Mouse (Mus musculus): ENCODE data around the gene Gm28047. TPM values are rescaled to one million over a fixed set of nuclear protein-coding genes. Genes with fewer than 3 reads are reported as not detected.

Gene Gm28047
- total RNA-seq, 1 experiment from 2014 or later, result 1.7 TPM

DNA sequence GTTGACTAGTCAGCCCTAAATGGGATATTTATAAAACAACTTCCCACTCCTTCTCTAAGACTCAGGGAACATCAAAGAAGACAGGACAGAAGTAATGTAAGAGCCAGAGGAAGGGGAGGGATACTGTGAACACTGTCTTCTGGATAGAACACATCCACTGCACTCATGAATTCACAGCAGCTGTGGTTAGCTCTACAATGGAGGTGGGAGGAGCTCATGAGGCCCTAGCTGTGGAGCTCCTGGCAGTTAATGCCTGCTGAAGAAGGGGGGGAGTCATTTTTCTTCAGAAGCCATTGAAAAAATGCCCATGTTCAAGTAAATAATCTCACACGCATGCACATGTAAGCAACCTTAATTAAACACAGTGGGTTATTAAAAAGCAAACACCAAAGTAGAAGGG lies 47.9 kb downstream of the Gm28047 start:
- no peak for ATAC-seq (replicated peaks in 1 of 2; ENCODE audit: insufficient read depth in 1 of 2, low FRiP score in 2 of 2, low TSS enrichment in 1 of 2, low read depth in 1 of 2, poor library complexity in 2 of 2, severe bottlenecking in 2 of 2)

DNA sequence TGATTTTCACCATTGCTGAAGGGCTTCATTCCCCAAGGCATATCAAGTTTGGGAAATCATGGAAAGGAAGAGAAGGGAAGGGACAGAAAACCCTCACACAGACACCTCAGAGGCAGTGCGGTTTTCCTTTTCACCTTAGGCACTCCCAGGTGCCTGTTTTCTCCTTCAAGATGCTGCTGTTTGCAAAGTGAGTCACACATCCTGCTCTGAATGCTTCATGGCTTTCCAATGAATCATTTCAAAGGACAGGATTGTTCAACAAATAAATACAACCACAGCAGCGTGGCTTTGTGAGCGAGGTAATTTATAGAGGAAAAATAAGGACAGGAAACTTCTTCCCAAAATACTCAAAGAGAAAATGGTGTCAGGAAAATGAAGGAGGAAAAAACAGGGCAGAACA lies 52.8 kb downstream of the Gm28047 start:
- ATAC-seq (replicated peaks in 1 of 2; ENCODE audit: insufficient read depth in 1 of 2, low FRiP score in 2 of 2, low TSS enrichment in 1 of 2, low read depth in 1 of 2, poor library complexity in 2 of 2, severe bottlenecking in 2 of 2), result no peak

DNA sequence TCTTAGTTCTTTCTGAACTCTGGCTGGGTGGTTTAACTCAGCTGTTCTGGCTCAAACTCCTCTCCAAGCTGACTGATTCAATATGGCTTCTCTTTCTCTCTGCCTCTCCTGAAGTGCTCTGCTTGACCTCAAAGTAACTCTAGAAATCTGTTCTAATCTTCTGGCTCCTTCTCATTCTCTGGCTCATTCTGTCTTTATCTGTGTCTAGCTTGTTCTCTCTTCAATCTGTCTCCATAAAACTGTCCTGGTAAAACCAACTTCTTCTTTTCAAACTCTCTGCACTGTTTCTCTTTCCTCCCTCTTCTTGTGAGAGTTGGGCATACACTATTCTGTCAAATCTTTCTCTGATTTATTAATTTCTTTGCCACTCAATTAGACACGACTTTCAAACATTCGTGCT lies 57.0 kb downstream of the Gm28047 start:
- ATAC-seq (replicated peaks in 1 of 2; ENCODE audit: insufficient read depth in 1 of 2, low FRiP score in 2 of 2, low TSS enrichment in 1 of 2, low read depth in 1 of 2, poor library complexity in 2 of 2, severe bottlenecking in 2 of 2), result no peak

DNA sequence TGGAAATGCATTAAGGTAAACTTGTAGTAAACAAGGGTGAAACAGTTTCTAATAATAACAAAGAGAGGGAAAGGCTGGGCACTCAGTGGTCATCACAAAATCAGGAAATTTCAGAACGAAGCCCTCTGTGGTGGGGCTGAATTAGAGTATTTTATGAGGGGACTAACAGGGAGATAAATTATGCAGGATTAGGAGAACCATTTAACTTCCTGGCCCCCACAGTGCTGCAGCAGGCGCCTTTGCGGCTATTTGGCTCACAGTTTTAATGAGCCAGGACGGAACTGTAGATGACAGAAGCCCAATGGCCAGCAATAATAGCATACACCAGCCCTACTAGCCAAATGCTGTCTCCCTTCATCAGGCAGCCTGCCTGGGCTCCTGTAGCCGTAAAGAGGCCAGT lies 61.2 kb downstream of the Gm28047 start:
- no peak for ATAC-seq (replicated peaks in 1 of 2; ENCODE audit: insufficient read depth in 1 of 2, low FRiP score in 2 of 2, low TSS enrichment in 1 of 2, low read depth in 1 of 2, poor library complexity in 2 of 2, severe bottlenecking in 2 of 2)

DNA sequence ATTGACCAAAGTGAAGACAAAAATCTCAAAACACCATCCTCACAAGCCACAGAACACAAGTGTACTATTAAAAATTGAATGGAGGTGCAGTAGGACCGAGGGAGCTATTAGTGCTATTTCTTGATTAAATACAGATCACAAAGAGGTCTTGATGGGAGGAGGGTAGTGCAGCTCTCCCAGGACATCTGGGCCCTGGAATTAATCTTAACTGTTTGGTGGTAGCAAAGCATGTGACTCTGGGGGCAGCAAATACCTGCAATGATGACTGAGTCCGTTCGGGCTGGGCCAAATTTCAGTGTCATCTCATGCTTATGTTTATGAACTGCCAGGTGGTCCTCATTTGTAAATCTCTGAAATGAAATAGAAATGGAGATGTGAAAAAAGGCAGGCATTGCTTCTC lies 61.8 kb downstream of the Gm28047 start:
- ATAC-seq (replicated peaks in 1 of 2; ENCODE audit: insufficient read depth in 1 of 2, low FRiP score in 2 of 2, low TSS enrichment in 1 of 2, low read depth in 1 of 2, poor library complexity in 2 of 2, severe bottlenecking in 2 of 2), result no peak

DNA sequence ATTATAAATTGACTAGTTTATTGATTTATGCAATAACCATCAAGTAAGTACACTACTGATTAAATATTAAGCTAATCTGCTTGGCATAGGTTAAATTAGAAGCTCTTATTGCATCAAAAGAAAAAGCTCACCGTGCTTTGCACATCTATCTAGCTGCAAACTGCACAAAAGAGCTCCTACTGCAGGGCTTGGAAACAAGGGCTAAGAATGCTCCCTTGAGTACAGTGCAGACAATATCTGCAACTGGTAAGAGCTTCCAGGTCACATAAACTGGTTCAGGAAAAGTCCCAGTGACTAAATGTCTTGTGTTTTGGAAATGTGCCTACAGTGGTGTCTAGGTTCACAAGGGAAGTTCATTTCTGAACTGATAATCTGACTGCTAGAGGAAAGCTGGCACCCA lies 62.4 kb downstream of the Gm28047 start:
- ATAC-seq (replicated peaks in 1 of 2; ENCODE audit: insufficient read depth in 1 of 2, low FRiP score in 2 of 2, low TSS enrichment in 1 of 2, low read depth in 1 of 2, poor library complexity in 2 of 2, severe bottlenecking in 2 of 2), result no peak

DNA sequence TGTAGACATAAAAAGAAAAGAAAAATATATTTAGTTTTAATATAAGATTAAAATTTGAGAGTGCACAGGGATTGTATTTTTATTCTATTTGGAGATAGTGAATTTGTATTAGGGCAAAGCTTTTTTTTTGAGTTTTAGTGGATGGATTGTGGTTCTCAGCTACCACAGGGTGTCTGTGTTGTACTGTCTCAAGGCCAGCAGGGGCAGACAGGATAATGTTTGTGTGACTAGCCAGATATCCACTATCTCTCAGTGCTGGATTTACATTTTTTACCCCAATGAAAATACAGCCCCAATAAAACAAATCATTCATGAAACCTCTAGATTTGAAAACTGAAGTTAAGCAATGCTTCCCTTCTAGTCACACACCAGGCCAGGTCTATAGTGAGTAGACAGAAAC lies 67.3 kb downstream of the Gm28047 start:
- no peak for ATAC-seq (replicated peaks in 1 of 2; ENCODE audit: insufficient read depth in 1 of 2, low FRiP score in 2 of 2, low TSS enrichment in 1 of 2, low read depth in 1 of 2, poor library complexity in 2 of 2, severe bottlenecking in 2 of 2)

DNA sequence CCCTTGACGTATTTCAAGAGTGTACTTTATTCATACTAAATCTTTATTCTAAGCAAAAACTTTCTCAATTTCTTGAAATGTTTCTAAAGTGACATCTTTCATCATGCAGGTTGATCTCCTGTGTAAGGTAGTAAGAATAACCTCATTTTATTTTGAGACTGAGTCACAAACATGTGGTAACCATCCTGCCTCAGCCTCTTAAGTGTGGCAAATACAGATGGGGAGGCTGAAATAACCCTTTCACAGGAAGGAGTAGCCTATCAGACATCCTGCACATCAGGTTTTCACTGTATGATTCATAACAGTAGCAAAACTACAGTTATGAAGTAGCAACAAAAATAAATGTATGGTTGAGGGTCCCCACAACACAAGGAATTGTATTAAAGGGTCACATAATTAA lies 69.3 kb downstream of the Gm28047 start:
- ATAC-seq (replicated peaks in 1 of 2; ENCODE audit: insufficient read depth in 1 of 2, low FRiP score in 2 of 2, low TSS enrichment in 1 of 2, low read depth in 1 of 2, poor library complexity in 2 of 2, severe bottlenecking in 2 of 2), result no peak

DNA sequence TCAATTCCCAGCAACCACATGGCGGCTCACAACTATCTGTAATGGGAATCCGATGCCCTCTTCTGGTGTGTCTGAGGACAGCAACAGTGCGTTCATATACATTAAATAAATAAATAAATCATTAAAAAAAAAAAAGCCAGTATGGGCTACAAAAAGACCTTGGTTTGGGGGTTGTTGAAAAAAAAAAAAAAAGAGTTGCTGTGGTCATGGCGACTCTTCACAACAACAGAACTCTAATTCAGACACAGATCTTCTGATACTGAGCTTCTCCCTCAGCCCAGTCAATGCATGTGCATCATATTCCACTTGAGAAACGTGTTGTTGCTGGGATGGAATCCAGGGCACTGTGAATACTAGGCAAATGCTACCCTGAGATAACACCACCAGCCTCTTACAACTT lies 72.3 kb downstream of the Gm28047 start:
- no peak for ATAC-seq (replicated peaks in 1 of 2; ENCODE audit: insufficient read depth in 1 of 2, low FRiP score in 2 of 2, low TSS enrichment in 1 of 2, low read depth in 1 of 2, poor library complexity in 2 of 2, severe bottlenecking in 2 of 2)

DNA sequence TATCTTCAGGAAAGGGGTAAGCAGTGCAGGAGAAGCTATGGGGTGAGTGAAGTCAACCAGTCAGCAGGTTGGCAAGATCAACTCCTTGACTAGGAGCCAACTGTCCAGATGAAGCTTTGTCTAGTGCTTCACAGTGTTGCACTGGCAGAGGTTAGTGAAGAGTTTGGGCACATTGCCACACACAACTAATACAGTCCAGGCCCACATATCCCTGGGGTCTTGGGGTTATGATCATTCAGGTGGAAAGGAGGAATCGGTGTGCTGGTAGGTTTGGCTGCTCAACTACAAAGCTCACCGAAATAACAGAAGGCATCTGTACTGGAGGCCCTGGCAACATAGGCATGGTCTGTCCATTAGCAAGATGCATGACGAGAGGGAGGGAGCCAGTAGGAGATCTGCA lies 77.4 kb downstream of the Gm28047 start:
- ATAC-seq (replicated peaks in 1 of 2; ENCODE audit: insufficient read depth in 1 of 2, low FRiP score in 2 of 2, low TSS enrichment in 1 of 2, low read depth in 1 of 2, poor library complexity in 2 of 2, severe bottlenecking in 2 of 2), result no peak

DNA sequence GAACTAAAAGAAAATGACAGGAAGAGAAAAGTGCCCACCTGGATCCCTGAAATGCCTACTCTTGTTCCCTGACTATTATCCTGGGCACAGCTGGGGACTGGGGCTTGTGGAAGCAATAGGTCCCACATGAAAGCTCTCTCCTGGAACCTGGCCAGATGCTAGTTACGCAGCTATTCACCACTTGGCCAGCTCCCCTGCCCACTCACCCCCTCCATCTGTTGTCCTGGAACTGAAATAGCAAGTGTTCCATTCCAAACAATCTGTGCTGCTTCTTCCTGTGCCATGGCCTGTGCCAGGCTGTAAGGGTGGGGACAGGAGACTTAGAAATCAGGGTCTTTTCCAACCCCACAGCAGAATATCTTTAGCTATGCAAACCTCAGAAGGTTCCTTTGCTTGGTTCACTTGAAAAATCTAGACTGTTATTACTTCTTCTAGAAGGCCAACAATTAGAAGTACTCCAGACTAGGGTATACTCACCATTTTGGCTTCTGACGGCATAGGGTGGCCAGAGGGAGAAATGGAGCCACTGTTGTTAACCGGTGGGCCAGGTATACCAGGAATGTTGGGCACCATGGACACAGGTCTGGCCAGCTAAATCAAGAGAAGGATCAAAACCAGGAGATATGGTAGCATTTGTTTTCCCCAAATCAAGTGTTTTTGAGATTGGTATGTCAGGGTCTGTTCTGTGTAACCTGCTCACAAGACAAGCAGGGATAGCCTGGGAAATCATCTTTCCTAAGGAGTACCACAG lies 78.0 kb downstream of the Gm28047 start:
- ATAC-seq (replicated peaks in 1 of 2; ENCODE audit: insufficient read depth in 1 of 2, low FRiP score in 2 of 2, low TSS enrichment in 1 of 2, low read depth in 1 of 2, poor library complexity in 2 of 2, severe bottlenecking in 2 of 2), result no peak

DNA sequence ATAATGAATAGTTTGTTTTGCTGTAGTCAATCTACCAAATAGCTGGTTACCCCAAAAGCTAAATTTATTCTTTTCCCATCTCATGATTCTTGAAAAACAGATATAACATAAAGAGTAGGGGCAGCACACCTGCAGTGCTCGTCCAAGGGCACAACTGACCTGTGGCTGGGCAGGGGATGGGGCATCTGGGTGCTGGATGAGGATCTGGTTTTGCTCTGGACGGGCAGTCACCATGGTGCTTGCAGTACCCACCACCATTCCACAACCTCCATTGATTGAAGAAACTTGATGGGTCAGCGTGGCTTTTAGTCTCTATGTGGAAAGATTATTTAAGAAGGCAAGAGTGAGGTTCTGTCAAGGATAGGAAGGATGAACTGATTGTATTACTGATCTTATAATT lies 78.6 kb downstream of the Gm28047 start:
- no peak for ATAC-seq (replicated peaks in 1 of 2; ENCODE audit: insufficient read depth in 1 of 2, low FRiP score in 2 of 2, low TSS enrichment in 1 of 2, low read depth in 1 of 2, poor library complexity in 2 of 2, severe bottlenecking in 2 of 2)

DNA sequence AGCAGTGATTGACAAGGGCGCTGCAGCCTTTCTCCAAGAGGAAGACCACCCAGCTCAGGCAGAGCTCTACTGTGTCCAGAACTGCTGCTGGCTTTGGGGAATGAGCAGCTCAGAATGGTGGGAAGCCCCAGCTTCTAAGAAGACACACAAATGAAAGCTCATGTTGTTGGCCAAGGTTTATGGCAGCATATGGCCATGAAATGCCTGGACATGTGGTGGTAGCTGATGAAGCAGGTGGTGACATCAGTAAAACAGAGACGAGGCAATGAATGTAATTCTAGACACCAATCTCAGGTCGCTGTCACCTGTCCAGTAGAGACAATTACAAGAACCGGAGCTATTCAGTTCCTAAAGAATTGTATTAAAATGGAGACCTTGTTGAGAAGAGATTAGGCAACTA lies 80.1 kb downstream of the Gm28047 start:
- no peak for ATAC-seq (replicated peaks in 1 of 2; ENCODE audit: insufficient read depth in 1 of 2, low FRiP score in 2 of 2, low TSS enrichment in 1 of 2, low read depth in 1 of 2, poor library complexity in 2 of 2, severe bottlenecking in 2 of 2)

DNA sequence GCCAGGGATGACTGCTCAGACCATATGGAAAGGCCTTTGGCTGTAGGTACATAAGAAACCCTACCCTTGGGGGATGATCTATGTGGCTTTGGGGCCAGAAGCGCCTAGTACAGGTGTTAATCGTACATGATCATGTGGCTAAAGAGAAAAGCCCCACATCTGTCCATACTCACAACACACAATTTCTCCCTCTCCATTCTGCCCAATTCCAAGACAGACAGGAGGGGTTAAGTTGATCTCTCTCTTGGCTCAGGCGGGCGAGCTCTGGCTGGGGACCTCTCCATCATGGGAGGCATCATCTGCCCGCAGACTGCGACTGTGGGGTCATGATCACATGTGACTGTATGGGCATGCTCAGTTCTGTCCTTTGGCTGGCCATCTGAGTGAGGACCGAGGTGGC lies 90.9 kb downstream of the Gm28047 start:
- no peak for ATAC-seq (replicated peaks in 1 of 2; ENCODE audit: insufficient read depth in 1 of 2, low FRiP score in 2 of 2, low TSS enrichment in 1 of 2, low read depth in 1 of 2, poor library complexity in 2 of 2, severe bottlenecking in 2 of 2)

DNA sequence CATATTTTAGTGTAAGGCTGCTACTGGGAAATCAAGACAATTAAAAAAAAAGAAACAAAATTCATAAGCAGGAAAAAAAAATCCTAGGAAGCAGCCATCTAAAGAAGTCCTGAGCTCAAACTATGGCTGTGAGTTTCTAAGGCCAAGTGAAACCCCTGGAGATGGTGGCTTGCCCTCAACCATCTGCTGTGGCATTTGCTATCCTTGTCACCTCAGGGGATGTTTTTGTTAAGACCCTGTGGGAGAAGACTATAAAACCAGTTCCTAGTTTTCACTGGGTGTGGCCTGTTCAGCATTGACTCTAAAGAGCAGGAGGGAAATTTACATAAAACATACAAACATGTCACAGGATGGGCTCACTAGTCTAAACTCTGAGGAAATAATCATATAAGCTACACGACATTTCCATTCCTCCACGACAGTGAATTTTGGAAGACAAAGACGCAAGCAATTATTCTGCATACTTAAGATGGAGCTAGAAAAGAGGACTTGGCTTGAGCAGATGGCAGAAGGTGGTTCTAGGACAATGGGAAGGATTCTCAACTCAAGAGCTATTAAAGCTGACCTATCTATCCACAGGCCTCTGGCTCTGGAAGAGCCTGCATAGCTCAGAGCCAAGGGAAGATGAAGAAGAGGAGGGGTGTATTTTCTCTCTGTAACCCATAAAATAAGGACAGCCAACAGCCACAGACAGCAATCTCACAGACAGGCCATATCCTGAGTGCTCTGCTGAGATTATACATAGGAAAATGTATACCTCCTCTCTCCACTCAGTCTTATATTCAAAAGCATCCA lies 92.6 kb downstream of the Gm28047 start:
- ATAC-seq (replicated peaks in 1 of 2; ENCODE audit: insufficient read depth in 1 of 2, low FRiP score in 2 of 2, low TSS enrichment in 1 of 2, low read depth in 1 of 2, poor library complexity in 2 of 2, severe bottlenecking in 2 of 2), result no peak

DNA sequence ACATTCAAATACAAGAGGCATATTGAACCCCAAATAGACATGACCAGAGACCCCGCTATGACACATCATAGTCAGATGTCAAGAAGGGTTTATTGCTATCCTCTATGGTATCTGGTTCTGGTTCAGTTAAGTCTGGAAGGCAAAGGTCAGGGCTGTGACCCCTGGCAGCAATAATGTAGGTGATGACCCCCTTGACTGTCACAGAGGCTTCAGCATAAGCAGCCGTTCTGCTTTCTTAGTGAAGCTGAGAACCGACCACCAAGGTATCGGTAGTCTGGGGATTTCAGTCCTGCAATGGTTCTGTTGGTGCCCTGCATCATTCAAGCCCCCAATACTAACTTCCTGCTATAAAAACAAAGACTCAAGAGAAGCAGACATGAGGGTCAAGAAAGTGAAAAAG lies 93.3 kb downstream of the Gm28047 start:
- ATAC-seq (replicated peaks in 1 of 2; ENCODE audit: insufficient read depth in 1 of 2, low FRiP score in 2 of 2, low TSS enrichment in 1 of 2, low read depth in 1 of 2, poor library complexity in 2 of 2, severe bottlenecking in 2 of 2), result no peak

DNA sequence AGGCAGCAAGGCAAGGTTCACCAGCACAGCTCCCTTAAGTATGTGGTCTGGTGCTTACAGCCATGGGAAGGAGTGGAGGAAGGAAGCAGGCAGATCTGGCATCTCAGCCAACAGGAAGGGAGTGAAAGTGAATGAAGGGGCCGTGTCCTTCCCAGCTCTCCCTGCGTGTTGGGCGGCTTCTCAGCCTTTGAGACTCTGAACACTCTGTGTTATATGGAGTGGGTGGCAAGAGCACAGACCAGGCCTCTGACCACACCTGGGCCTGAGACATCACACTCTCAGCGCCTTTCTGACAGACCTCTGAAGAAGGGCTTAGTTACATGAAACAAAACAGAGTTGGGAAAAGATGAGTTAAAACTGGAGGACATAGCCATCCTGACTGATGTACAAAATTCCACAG lies 94.3 kb downstream of the Gm28047 start:
- ATAC-seq (replicated peaks in 1 of 2; ENCODE audit: insufficient read depth in 1 of 2, low FRiP score in 2 of 2, low TSS enrichment in 1 of 2, low read depth in 1 of 2, poor library complexity in 2 of 2, severe bottlenecking in 2 of 2), result 0 out of 4 replicates have a peak, but pooled peaks of 1 of the 2 experiments have one; percentile 27

DNA sequence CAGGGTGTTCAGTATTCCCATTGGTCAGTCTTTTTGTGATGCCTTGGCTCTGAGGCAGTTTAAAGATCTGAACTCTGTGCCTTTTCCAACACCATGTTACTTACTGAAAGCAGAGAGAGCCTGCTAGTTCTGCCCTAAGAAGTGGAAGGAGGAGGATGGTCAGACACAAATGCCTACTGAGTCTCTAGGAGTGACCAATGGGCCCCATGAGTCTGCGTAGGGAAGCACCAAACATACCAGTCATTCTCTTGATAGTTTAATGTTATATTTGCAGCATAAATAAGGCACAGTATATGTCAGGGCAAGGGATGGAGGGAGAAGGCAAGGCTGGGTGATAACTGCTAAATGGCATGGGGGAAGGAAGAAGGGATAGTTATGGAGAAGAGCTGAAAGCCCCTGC lies 96.5 kb downstream of the Gm28047 start:
- ATAC-seq (replicated peaks in 1 of 2; ENCODE audit: insufficient read depth in 1 of 2, low FRiP score in 2 of 2, low TSS enrichment in 1 of 2, low read depth in 1 of 2, poor library complexity in 2 of 2, severe bottlenecking in 2 of 2), result no peak

DNA sequence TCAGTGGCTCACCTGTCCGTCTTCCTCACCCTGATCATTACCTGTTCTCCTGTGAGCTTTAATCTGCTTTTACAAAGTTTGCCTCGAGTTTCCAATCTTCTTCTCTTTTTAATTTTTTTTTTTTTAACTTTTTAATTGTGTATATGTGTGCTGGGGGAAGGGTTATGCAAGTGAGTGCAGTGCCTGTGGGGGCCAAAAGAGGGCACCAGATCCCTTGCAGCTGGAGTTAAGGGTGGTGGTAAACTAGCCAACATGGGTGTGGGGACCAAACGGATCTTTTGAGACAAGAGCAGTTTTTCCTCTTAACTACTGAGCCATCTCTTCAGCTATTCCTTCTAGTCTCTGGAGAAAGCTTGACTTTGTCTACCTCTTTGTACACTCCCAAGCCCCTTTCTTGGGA lies 96.9 kb downstream of the Gm28047 start:
- no peak for ATAC-seq (replicated peaks in 1 of 2; ENCODE audit: insufficient read depth in 1 of 2, low FRiP score in 2 of 2, low TSS enrichment in 1 of 2, low read depth in 1 of 2, poor library complexity in 2 of 2, severe bottlenecking in 2 of 2)

All from hematopoietic stem cell, adult 5-6 weeks (primary cell).